Mouse (Mus musculus): Measurements from ENCODE around the gene Olfr1507. TPM values are rescaled to one million over a fixed set of nuclear protein-coding genes. Genes with fewer than 3 reads are reported as not detected.

The Olfr1507 gene
- not detected in 2 replicates for polyA plus RNA-seq (2014; fragmentation: Nextera tagmentation; extraction: Ambion mirVana)

- no peak within 1 kb of the TSS for H3K4me3 ChIP-seq (ENCODE audit: low read depth, low read length)
- no peaks in the 10 kb centered on the region for H3K9me3 ChIP-seq (ENCODE audit: control insufficient read depth, low read length)
- H3K27ac ChIP-seq (ENCODE audit: low read depth, low read length): no peak within 1 kb of the TSS
- 89% methylated on average over 4 of the region's 4 CpGs for WGBS
- no peaks in the 10 kb centered on the region for H3K36me3 ChIP-seq (ENCODE audit: control insufficient read depth, insufficient read depth, low read length)
- no peaks in the 10 kb centered on the region for H3K4me1 ChIP-seq (ENCODE audit: control insufficient read depth, insufficient read depth, low read length)
- no peak for ATAC-seq (ENCODE audit: low read depth)
- no peak within 1 kb of the TSS for H3K9ac ChIP-seq (replicated peaks; ENCODE audit: low read depth, low read length)
- H3K4me2 ChIP-seq (ENCODE audit: low read depth, low read length): no peak within 1 kb of the TSS
- no peaks in the 10 kb centered on the region for H3K27me3 ChIP-seq (ENCODE audit: control insufficient read depth, insufficient read depth, low read length)
Observed at GRCm38 (mm10) chr14:52495516-52495915, at the start of gene Olfr1507. Olfr1507 (minus strand) TSS chr14:52495749.

- 88% methylated on average over 1 of the region's 1 CpGs for WGBS
- Histone ChIP-seq H3K27me3 (ENCODE audit: control insufficient read depth, insufficient read depth, low read length) (no peaks in the 10 kb centered on the region), H3K4me2 (ENCODE audit: low read depth, low read length) (no peak overlapping the region), H3K9ac (replicated peaks; ENCODE audit: low read depth, low read length) (no peak overlapping the region), H3K27ac (ENCODE audit: low read depth, low read length) (no peak overlapping the region), H3K36me3 (ENCODE audit: control insufficient read depth, insufficient read depth, low read length) (no peaks in the 10 kb centered on the region), H3K4me1 (ENCODE audit: control insufficient read depth, insufficient read depth, low read length) (no peaks in the 10 kb centered on the region), H3K4me3 (ENCODE audit: low read depth, low read length) (no peak overlapping the region), H3K9me3 (ENCODE audit: control insufficient read depth, low read length) (no peaks in the 10 kb centered on the region)
- no peak for ATAC-seq (ENCODE audit: low read depth)
Observed at GRCm38 (mm10) chr14:52533336-52533735, 37.8 kb upstream of the Olfr1507 start.

GRCm38 (mm10) chr14:52524952-52525351, 29.4 kb upstream of the Olfr1507 start:
- Histone ChIP-seq H3K27me3 (ENCODE audit: control insufficient read depth, insufficient read depth, low read length) (no peaks in the 10 kb centered on the region), H3K9ac (replicated peaks; ENCODE audit: low read depth, low read length) (no peak overlapping the region), H3K27ac (ENCODE audit: low read depth, low read length) (no peak overlapping the region), H3K4me2 (ENCODE audit: low read depth, low read length) (no peak overlapping the region), H3K9me3 (ENCODE audit: control insufficient read depth, low read length) (no peaks in the 10 kb centered on the region), H3K4me3 (ENCODE audit: low read depth, low read length) (no peak overlapping the region), H3K36me3 (ENCODE audit: control insufficient read depth, insufficient read depth, low read length) (no peaks in the 10 kb centered on the region), H3K4me1 (ENCODE audit: control insufficient read depth, insufficient read depth, low read length) (no peaks in the 10 kb centered on the region)
- no peak for ATAC-seq (ENCODE audit: low read depth)
- 100% methylated on average over 1 of the region's 1 CpGs for WGBS

- no peak for ATAC-seq (ENCODE audit: low read depth)
- H3K36me3 ChIP-seq (ENCODE audit: control insufficient read depth, insufficient read depth, low read length): no peaks in the 10 kb centered on the region
- no peaks in the 10 kb centered on the region for H3K9me3 ChIP-seq (ENCODE audit: control insufficient read depth, low read length)
- H3K4me2 ChIP-seq (ENCODE audit: low read depth, low read length): no peak within 1 kb of the TSS
- 70% methylated on average over 2 of the region's 2 CpGs for WGBS
- H3K9ac ChIP-seq (replicated peaks; ENCODE audit: low read depth, low read length): no peak within 1 kb of the TSS
- H3K4me3 ChIP-seq (ENCODE audit: low read depth, low read length): no peak within 1 kb of the TSS
- H3K27me3 ChIP-seq (ENCODE audit: control insufficient read depth, insufficient read depth, low read length): no peaks in the 10 kb centered on the region
- no peak within 1 kb of the TSS for H3K27ac ChIP-seq (ENCODE audit: low read depth, low read length)
- H3K4me1 ChIP-seq (ENCODE audit: control insufficient read depth, insufficient read depth, low read length): no peaks in the 10 kb centered on the region
Observed at GRCm38 (mm10) chr14:52467395-52467794, 28.2 kb downstream of the Olfr1507 start, which contains the start of gene Olfr1508. Olfr1508 (minus strand) TSS chr14:52467495.

GRCm38 (mm10) chr14:52465738-52466137, 29.8 kb downstream of the Olfr1507 start:
- Histone ChIP-seq H3K4me2 (ENCODE audit: low read depth, low read length) (no peak overlapping the region), H3K9me3 (ENCODE audit: control insufficient read depth, low read length) (no peaks in the 10 kb centered on the region), H3K9ac (replicated peaks; ENCODE audit: low read depth, low read length) (no peak overlapping the region), H3K27me3 (ENCODE audit: control insufficient read depth, insufficient read depth, low read length) (no peaks in the 10 kb centered on the region), H3K36me3 (ENCODE audit: control insufficient read depth, insufficient read depth, low read length) (no peaks in the 10 kb centered on the region), H3K27ac (ENCODE audit: low read depth, low read length) (no peak overlapping the region), H3K4me1 (ENCODE audit: control insufficient read depth, insufficient read depth, low read length) (no peaks in the 10 kb centered on the region), H3K4me3 (ENCODE audit: low read depth, low read length) (no peak overlapping the region)
- no peak for ATAC-seq (ENCODE audit: low read depth)
- WGBS: 89% methylated on average over 1 of the region's 1 CpGs

GRCm38 (mm10) chr14:52461928-52462327, 33.6 kb downstream of the Olfr1507 start:
- Histone ChIP-seq H3K9ac (replicated peaks; ENCODE audit: low read depth, low read length) (no peak overlapping the region), H3K4me2 (ENCODE audit: low read depth, low read length) (no peak overlapping the region), H3K27me3 (ENCODE audit: control insufficient read depth, insufficient read depth, low read length) (no peaks in the 10 kb centered on the region), H3K27ac (ENCODE audit: low read depth, low read length) (no peak overlapping the region), H3K4me1 (ENCODE audit: control insufficient read depth, insufficient read depth, low read length) (no peaks in the 10 kb centered on the region), H3K4me3 (ENCODE audit: low read depth, low read length) (no peak overlapping the region), H3K36me3 (ENCODE audit: control insufficient read depth, insufficient read depth, low read length) (no peaks in the 10 kb centered on the region), H3K9me3 (ENCODE audit: control insufficient read depth, low read length) (no peaks in the 10 kb centered on the region)
- no peak for ATAC-seq (ENCODE audit: low read depth)

- 93% methylated on average over 8 of the region's 8 CpGs for WGBS
- Histone ChIP-seq H3K4me2 (ENCODE audit: low read depth, low read length) (no peak overlapping the region), H3K9ac (replicated peaks; ENCODE audit: low read depth, low read length) (no peak overlapping the region), H3K27ac (ENCODE audit: low read depth, low read length) (no peak overlapping the region), H3K27me3 (ENCODE audit: control insufficient read depth, insufficient read depth, low read length) (no peaks in the 10 kb centered on the region), H3K9me3 (ENCODE audit: control insufficient read depth, low read length) (no peaks in the 10 kb centered on the region), H3K4me1 (ENCODE audit: control insufficient read depth, insufficient read depth, low read length) (no peaks in the 10 kb centered on the region), H3K4me3 (ENCODE audit: low read depth, low read length) (no peak overlapping the region), H3K36me3 (ENCODE audit: control insufficient read depth, insufficient read depth, low read length) (no peaks in the 10 kb centered on the region)
- ATAC-seq (ENCODE audit: low read depth): no peak
Observed at GRCm38 (mm10) chr14:52451138-52451537, 44.4 kb downstream of the Olfr1507 start.

- Histone ChIP-seq H3K9me3 (ENCODE audit: control insufficient read depth, low read length) (no peaks in the 10 kb centered on the region), H3K27ac (ENCODE audit: low read depth, low read length) (no peak within 1 kb of the TSS), H3K27me3 (ENCODE audit: control insufficient read depth, insufficient read depth, low read length) (no peaks in the 10 kb centered on the region), H3K4me2 (ENCODE audit: low read depth, low read length) (no peak within 1 kb of the TSS), H3K36me3 (ENCODE audit: control insufficient read depth, insufficient read depth, low read length) (no peaks in the 10 kb centered on the region), H3K9ac (replicated peaks; ENCODE audit: low read depth, low read length) (no peak within 1 kb of the TSS), H3K4me1 (ENCODE audit: control insufficient read depth, insufficient read depth, low read length) (no peaks in the 10 kb centered on the region), H3K4me3 (ENCODE audit: low read depth, low read length) (no peak within 1 kb of the TSS)
- ATAC-seq (ENCODE audit: low read depth): no peak
Observed at GRCm38 (mm10) chr14:52442690-52443089, 52.9 kb downstream of the Olfr1507 start, which contains the start of gene Olfr1509. Olfr1509 (plus strand) TSS chr14:52442990.
